Comparison of ENCODE assay signal across 12 mouse cellular contexts in the genomic region with DNA sequence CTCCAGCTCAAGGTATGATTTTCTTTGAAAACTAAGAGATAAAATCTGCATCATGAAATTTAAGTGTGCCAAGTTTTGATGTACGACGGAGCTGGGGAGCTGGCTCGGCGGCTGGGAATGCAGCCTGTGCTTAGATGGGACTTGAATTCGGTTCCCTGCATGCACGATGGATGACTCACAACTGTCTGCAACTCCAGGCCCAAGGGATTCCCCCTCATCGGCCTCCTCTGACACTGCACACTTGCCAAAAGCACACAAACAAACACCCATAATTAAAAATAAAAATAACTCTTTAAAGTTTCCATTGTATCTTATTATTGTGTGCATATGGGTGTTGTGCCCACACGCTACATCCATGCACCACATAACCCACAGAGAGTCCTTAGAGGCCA. TPM values are rescaled to one million over a fixed set of nuclear protein-coding genes. Genes with fewer than 3 reads are reported as not detected.
DNase-seq lines count a peak whose midpoint lies in the region; ATAC-seq lines count a peak whose summit lies in the region.
"Had no signal": no experiment of that assay in that cellular context is flagged by ENCODE, and none has a peak within 500 bp of the region (broad histone marks: within the 10 kb centered on the region; RNA-seq: fewer than 3 reads in every experiment).

No protein-coding gene starts in this region.

- no peaks in the 10 kb centered on the region for H3K9me3 ChIP-seq in limb, embryonic 15.5 days
- H3K9me3 ChIP-seq in limb, embryonic 10.5 days (replicated peaks) = no peaks in the 10 kb centered on the region
- H3K9me3 ChIP-seq in intestine, embryonic 15.5 days = no peaks in the 10 kb centered on the region
- H3K9me3 ChIP-seq in midbrain, embryonic 10.5 days (replicated peaks) = no peaks in the 10 kb centered on the region
- H3K9me3 ChIP-seq: limb, embryonic 13.5 days had no signal

- no peak overlapping the region for H3K4me2 ChIP-seq in limb, embryonic 15.5 days
- H3K4me2 ChIP-seq in intestine, embryonic 15.5 days (replicated peaks) = no peak overlapping the region
- H3K4me2 ChIP-seq: limb, embryonic 13.5 days had no signal

- 54% methylated on average over 8 of the region's 8 CpGs for WGBS in limb, embryonic 15.5 days
- WGBS in limb, embryonic 10.5 days = 89% methylated on average over 8 of the region's 8 CpGs
- 57% methylated on average over 8 of the region's 8 CpGs for WGBS in intestine, embryonic 15.5 days
- 90% methylated on average over 8 of the region's 8 CpGs for WGBS in midbrain, embryonic 10.5 days

- peaks cover 6% of the 10 kb centered on the region for H3K36me3 ChIP-seq in limb, embryonic 15.5 days
- peaks cover 34% of the 10 kb centered on the region for H3K36me3 ChIP-seq in limb, embryonic 10.5 days
- peaks cover 6% of the 10 kb centered on the region; the same call in 1 of the 2 replicates for H3K36me3 ChIP-seq in intestine, embryonic 15.5 days
- peaks cover 30% of the 10 kb centered on the region for H3K36me3 ChIP-seq in midbrain, embryonic 10.5 days

- H3K9ac ChIP-seq in limb, embryonic 15.5 days = no peak overlapping the region
- no peak overlapping the region for H3K9ac ChIP-seq in intestine, embryonic 15.5 days
- H3K9ac ChIP-seq: limb, embryonic 13.5 days had no signal

- peaks cover 57% of the 10 kb centered on the region for H3K4me1 ChIP-seq in limb, embryonic 15.5 days
- H3K4me1 ChIP-seq in limb, embryonic 10.5 days = peaks cover 48% of the 10 kb centered on the region
- peaks cover 59% of the 10 kb centered on the region for H3K4me1 ChIP-seq in intestine, embryonic 15.5 days (replicated peaks)
- peaks cover 51% of the 10 kb centered on the region for H3K4me1 ChIP-seq in midbrain, embryonic 10.5 days

- no peak for DNase-seq in limb, embryonic 10.5 days (ENCODE audit: low spot score)
- DNase-seq in MN1 (ENCODE audit: low spot score) = peak; percentile 59
- DNase-seq in fibroblast of lung, adult 2 months (ENCODE audit: low read depth) = peak; percentile 80
- DNase-seq in thymus, adult 18-20 months = no peak
- no peak for DNase-seq in left cerebral cortex, adult 18-20 months (ENCODE audit: low spot score in 2 of 2)
- DNase-seq in midbrain, embryonic 10.5 days (ENCODE audit: low spot score) = no peak
- DNase-seq: right cerebral cortex, postnatal 14 days had no signal

- no peak overlapping the region for H3K4me3 ChIP-seq in limb, embryonic 15.5 days
- H3K4me3 ChIP-seq in limb, embryonic 10.5 days = no peak overlapping the region
- H3K4me3 ChIP-seq in intestine, embryonic 15.5 days (replicated peaks) = no peak overlapping the region
- H3K4me3 ChIP-seq in midbrain, embryonic 10.5 days = no peak overlapping the region
- H3K4me3 ChIP-seq: limb, embryonic 13.5 days had no signal

- ATAC-seq in limb, embryonic 15.5 days (ENCODE audit: insufficient number of reproducible peaks, low FRiP score, low TSS enrichment, low read depth) = no peak
- ATAC-seq in intestine, embryonic 15.5 days = no peak

- H3K27me3 ChIP-seq in limb, embryonic 15.5 days = no peaks in the 10 kb centered on the region
- no peaks in the 10 kb centered on the region for H3K27me3 ChIP-seq in limb, embryonic 10.5 days (ENCODE audit: low read depth, poor library complexity, severe bottlenecking)
- H3K27me3 ChIP-seq in intestine, embryonic 15.5 days (replicated peaks) = no peaks in the 10 kb centered on the region
- no peaks in the 10 kb centered on the region for H3K27me3 ChIP-seq in midbrain, embryonic 10.5 days (ENCODE audit: low read depth, poor library complexity, severe bottlenecking)
- H3K27me3 ChIP-seq: limb, embryonic 13.5 days had no signal

- 0 out of 2 replicates have a peak overlapping the region, but pooled peaks have one; percentile 22 for H3K27ac ChIP-seq in limb, embryonic 15.5 days
- no peak overlapping the region for H3K27ac ChIP-seq in limb, embryonic 10.5 days
- peak overlapping the region; percentile 15 for H3K27ac ChIP-seq in intestine, embryonic 15.5 days
- H3K27ac ChIP-seq in midbrain, embryonic 10.5 days (replicated peaks) = no peak overlapping the region
- H3K27ac ChIP-seq: limb, embryonic 13.5 days; macrophage had no signal

RNA-seq across cellular contexts. Expression of a gene that starts 25.0 kb away (rescaled TPM):
- 39.6 and 45.4 TPM in 2 replicates for polyA plus RNA-seq in limb, embryonic 15.5 days (2015; fragmentation: Nextera tagmentation; extraction: Ambion mirVana)
- 72.2 and 76.4 TPM in 2 replicates for polyA plus RNA-seq in limb, embryonic 10.5 days (2016; fragmentation: Nextera tagmentation; extraction: Ambion mirVana)
- 34.3 and 39.0 TPM in 2 replicates for polyA plus RNA-seq in intestine, embryonic 15.5 days (2015; fragmentation: Nextera tagmentation; extraction: Ambion mirVana)
- total RNA-seq in left cerebral cortex, adult 18-20 months (2021) = 100 to 1,000 TPM; 101 to 106 TPM
- polyA plus RNA-seq in midbrain, embryonic 10.5 days (2016; fragmentation: Nextera tagmentation; extraction: Ambion mirVana) = 56.2 and 60.9 TPM in 2 replicates

RNA-seq across cellular contexts. Expression of a gene that starts 53.2 kb away (rescaled TPM):
- 1.0 and 1.5 TPM in 2 replicates for polyA plus RNA-seq in limb, embryonic 15.5 days (2015; fragmentation: Nextera tagmentation; extraction: Ambion mirVana)
- polyA plus RNA-seq in limb, embryonic 10.5 days (2016; fragmentation: Nextera tagmentation; extraction: Ambion mirVana) = not detected in 2 replicates
- polyA plus RNA-seq in intestine, embryonic 15.5 days (2015; fragmentation: Nextera tagmentation; extraction: Ambion mirVana) = 1.6 and 1.8 TPM in 2 replicates
- not detected for total RNA-seq in left cerebral cortex, adult 18-20 months (2021)
- polyA plus RNA-seq in midbrain, embryonic 10.5 days (2016; fragmentation: Nextera tagmentation; extraction: Ambion mirVana) = not detected in 2 replicates
- total RNA-seq: hematopoietic stem cell, adult 5-6 weeks had no signal
- polyA plus RNA-seq: macrophage had no signal

Comparison
In these comparisons a context has a peak if more than half of its experiments do, and no peak if none do; other contexts are left out.
1. H3K27ac ChIP-seq: peak in limb, embryonic 15.5 days (single experiment) and intestine, embryonic 15.5 days (single experiment); none in limb, embryonic 10.5 days (single experiment) and midbrain, embryonic 10.5 days (single experiment).
2. DNase-seq: peak in MN1 (single experiment) and fibroblast of lung, adult 2 months (single experiment); none in limb, embryonic 10.5 days (single experiment), thymus, adult 18-20 months (0 of 2), left cerebral cortex, adult 18-20 months (0 of 2) and midbrain, embryonic 10.5 days (single experiment).